24 mouse cellular contexts compared by ENCODE assay signal in genomic region chr19:17314451-17314850, GRCm38 (mm10). TPM values are rescaled to one million over a fixed set of nuclear protein-coding genes. Genes with fewer than 3 reads are reported as not detected.
DNase-seq lines count a peak whose midpoint lies in the region; ATAC-seq and TF ChIP-seq lines count a peak whose summit lies in the region.
"Had no signal": no experiment of that assay in that cellular context is flagged by ENCODE, and none has a peak within 500 bp of the region (broad histone marks: within the 10 kb centered on the region; RNA-seq: fewer than 3 reads in every experiment).

No protein-coding gene starts in this region.

- TF ChIP-seq EP300 in liver, postnatal 0 days (IDR thresholded peaks at IDR 0.05; ENCODE audit: low read depth) = peak; percentile 23; the same call in 1 of the 2 replicates

- no peaks in the 10 kb centered on the region for H3K4me1 ChIP-seq in liver, postnatal 0 days (ENCODE audit: insufficient read depth)
- peaks cover 26% of the 10 kb centered on the region for H3K4me1 ChIP-seq in liver, embryonic 12.5 days
- peaks cover 7% of the 10 kb centered on the region for H3K4me1 ChIP-seq in bone marrow macrophage, adult 2 months (ENCODE audit: control insufficient read depth, insufficient read depth, low read length)
- H3K4me1 ChIP-seq in midbrain, embryonic 11.5 days (ENCODE audit: control insufficient read depth, insufficient read depth, low read length) = no peaks in the 10 kb centered on the region
- H3K4me1 ChIP-seq: forebrain, embryonic 10.5 days; forebrain, embryonic 13.5 days; hindbrain, embryonic 12.5 days; hindbrain, embryonic 15.5 days had no signal

- no peak overlapping the region for H3K9ac ChIP-seq in liver, postnatal 0 days (replicated peaks)
- H3K9ac ChIP-seq in liver, embryonic 12.5 days = no peak overlapping the region
- H3K9ac ChIP-seq in midbrain, embryonic 11.5 days (ENCODE audit: low read length) = no peak overlapping the region
- H3K9ac ChIP-seq: forebrain, embryonic 13.5 days; hindbrain, embryonic 12.5 days; hindbrain, embryonic 15.5 days had no signal

- no peaks in the 10 kb centered on the region for H3K36me3 ChIP-seq in liver, postnatal 0 days (replicated peaks; ENCODE audit: insufficient read depth, low read length)
- no peaks in the 10 kb centered on the region for H3K36me3 ChIP-seq in liver, embryonic 12.5 days
- no peaks in the 10 kb centered on the region for H3K36me3 ChIP-seq in midbrain, embryonic 11.5 days (ENCODE audit: control insufficient read depth, insufficient read depth, low read length)
- H3K36me3 ChIP-seq: forebrain, embryonic 10.5 days; hindbrain, embryonic 12.5 days; hindbrain, embryonic 15.5 days had no signal

- H3K27me3 ChIP-seq in liver, postnatal 0 days (ENCODE audit: insufficient read depth, low read length) = no peaks in the 10 kb centered on the region
- H3K27me3 ChIP-seq in liver, embryonic 12.5 days (replicated peaks) = no peaks in the 10 kb centered on the region
- no peaks in the 10 kb centered on the region for H3K27me3 ChIP-seq in midbrain, embryonic 11.5 days (ENCODE audit: control insufficient read depth, insufficient read depth, low read length)
- H3K27me3 ChIP-seq: forebrain, embryonic 13.5 days; hindbrain, embryonic 12.5 days; hindbrain, embryonic 15.5 days had no signal

- no peak overlapping the region for H3K4me3 ChIP-seq in liver, postnatal 0 days (ENCODE audit: low read depth, low read length)
- no peak overlapping the region for H3K4me3 ChIP-seq in liver, embryonic 12.5 days
- H3K4me3 ChIP-seq in bone marrow macrophage, adult 2 months (ENCODE audit: insufficient read depth, low read length) = no peak overlapping the region
- no peak overlapping the region for H3K4me3 ChIP-seq in layer of hippocampus, adult 2 months
- H3K4me3 ChIP-seq in midbrain, embryonic 11.5 days (ENCODE audit: low read depth, low read length) = no peak overlapping the region
- H3K4me3 ChIP-seq: forebrain, embryonic 10.5 days; forebrain, embryonic 13.5 days; gastrocnemius, adult 2 months; hindbrain, embryonic 12.5 days; hindbrain, embryonic 15.5 days had no signal

- H3K4me2 ChIP-seq in liver, postnatal 0 days (ENCODE audit: low read depth, low read length) = no peak overlapping the region
- H3K4me2 ChIP-seq in liver, embryonic 12.5 days = no peak overlapping the region
- H3K4me2 ChIP-seq in midbrain, embryonic 11.5 days = no peak overlapping the region
- H3K4me2 ChIP-seq: forebrain, embryonic 13.5 days; heart, embryonic 11.5 days; hindbrain, embryonic 12.5 days; hindbrain, embryonic 15.5 days had no signal

- no peaks in the 10 kb centered on the region for H3K9me3 ChIP-seq in liver, postnatal 0 days (ENCODE audit: low read length)
- H3K9me3 ChIP-seq in liver, embryonic 12.5 days (replicated peaks) = no peaks in the 10 kb centered on the region
- no peaks in the 10 kb centered on the region for H3K9me3 ChIP-seq in midbrain, embryonic 11.5 days (ENCODE audit: control insufficient read depth, low read length)
- H3K9me3 ChIP-seq: forebrain, embryonic 10.5 days; forebrain, embryonic 13.5 days; hindbrain, embryonic 12.5 days; hindbrain, embryonic 15.5 days had no signal

- 42% methylated on average over 2 of the region's 2 CpGs for WGBS in liver, postnatal 0 days (ENCODE audit: insufficient replicate concordance)
- WGBS in liver, embryonic 12.5 days (ENCODE audit: insufficient replicate concordance) = 53% methylated on average over 2 of the region's 2 CpGs
- 79% methylated on average over 2 of the region's 2 CpGs for WGBS in midbrain, embryonic 11.5 days

- no peak for ATAC-seq in liver, postnatal 0 days
- ATAC-seq in liver, embryonic 12.5 days = no peak
- peak; percentile 73 for ATAC-seq in common myeloid progenitor, adult 5-6 weeks (replicated peaks; ENCODE audit: low read depth, poor library complexity, severe bottlenecking)
- peak; percentile 90 for ATAC-seq in megakaryocyte progenitor cell, adult 5-6 weeks (replicated peaks; ENCODE audit: poor library complexity)
- ATAC-seq in midbrain, embryonic 11.5 days (ENCODE audit: low FRiP score) = no peak
- ATAC-seq: CD4-positive, CD25-positive, alpha-beta regulatory T cell, adult 4 months; forebrain, embryonic 13.5 days; forebrain, embryonic 16.5 days had no signal

- DNase-seq in liver, postnatal 0 days = no peak
- DNase-seq in layer of hippocampus, adult 2 months (ENCODE audit: low spot score in 2 of 2) = no peak
- no peak for DNase-seq in kidney, postnatal 25 days
- DNase-seq in midbrain, embryonic 11.5 days (ENCODE audit: low spot score, missing footprints) = no peak
- DNase-seq: adrenal gland, adult 2 months; adrenal gland, postnatal 14 days; cerebellum, adult 11-12 months; cerebellum, adult 8-10 months; cerebellum, postnatal 10 days; cerebellum, postnatal 36 days; gastrocnemius, adult 2 months; gastrocnemius, postnatal 14 days had no signal

- no peak for TF ChIP-seq POLR2A in bone marrow macrophage, adult 2 months (IDR thresholded peaks at IDR 0.05; ENCODE audit: borderline replicate concordance, low read depth, low read length)

- TF ChIP-seq CTCF in liver, postnatal 0 days (IDR thresholded peaks at IDR 0.05; ENCODE audit: low read depth) = no peak
- no peak for TF ChIP-seq CTCF in bone marrow macrophage, adult 2 months (IDR thresholded peaks at IDR 0.05; ENCODE audit: low read depth, low read length)
- TF ChIP-seq CTCF in layer of hippocampus, adult 2 months (conservative IDR thresholded peaks at IDR 0.05) = no peak

- H3K27ac ChIP-seq in liver, postnatal 0 days (ENCODE audit: low read depth) = no peak overlapping the region
- no peak overlapping the region for H3K27ac ChIP-seq in liver, embryonic 12.5 days
- H3K27ac ChIP-seq in bone marrow macrophage, adult 2 months (ENCODE audit: insufficient read depth, low read depth, low read length) = peak overlapping the region; percentile 10; the same call in 1 of the 2 replicates
- H3K27ac ChIP-seq in layer of hippocampus, adult 2 months = no peak overlapping the region
- H3K27ac ChIP-seq in midbrain, embryonic 11.5 days (ENCODE audit: low read depth, low read length) = no peak overlapping the region
- H3K27ac ChIP-seq: forebrain, embryonic 10.5 days; forebrain, embryonic 13.5 days; gastrocnemius, adult 2 months; hindbrain, embryonic 12.5 days; hindbrain, embryonic 15.5 days had no signal

RNA-seq across cellular contexts. Expression of gene Gcnt1, which starts 58.2 kb away (rescaled TPM):
- polyA plus RNA-seq in liver, postnatal 0 days (2015; fragmentation: Nextera tagmentation; extraction: Ambion mirVana) = 5.8 and 7.1 TPM in 2 replicates
- 25.2 and 25.9 TPM in 2 replicates for polyA plus RNA-seq in liver, embryonic 12.5 days (2016; fragmentation: Nextera tagmentation; extraction: Ambion mirVana)
- 73.9 and 75.2 TPM in 2 replicates for polyA plus RNA-seq in bone marrow macrophage, adult 2 months (2012; ENCODE audit: insufficient read depth, insufficient read length, missing spikeins)
- total RNA-seq in common myeloid progenitor, adult 5-6 weeks (2017) = 23.8 and 26.2 TPM in 2 replicates
- total RNA-seq in megakaryocyte progenitor cell, adult 5-6 weeks (2015) = 19.3 and 21.9 TPM in 2 replicates
- 25.9 and 26.1 TPM in 2 replicates for total RNA-seq in megakaryocyte progenitor cell, adult 5-6 weeks (2017)
- 1 to 10 TPM; 3.0 to 4.7 TPM for total RNA-seq in layer of hippocampus, adult 2 months (2021)
- 4.2 and 5.3 TPM in 2 replicates for polyA plus RNA-seq in midbrain, embryonic 11.5 days (2014; fragmentation: Nextera tagmentation; extraction: Ambion mirVana)
- total RNA-seq: MEL had no signal

Comparison
In these comparisons a context has a peak if more than half of its experiments do, and no peak if none do; other contexts are left out.
1. ATAC-seq: peak in common myeloid progenitor, adult 5-6 weeks (single experiment) and megakaryocyte progenitor cell, adult 5-6 weeks (single experiment); none in liver, postnatal 0 days (single experiment), liver, embryonic 12.5 days (single experiment) and midbrain, embryonic 11.5 days (single experiment).